In genomic region chr5:88564501-88565147, GRCm38 (mm10) we compare ENCODE assay signal across 8 mouse cellular contexts. TPM values are rescaled to one million over a fixed set of nuclear protein-coding genes. Genes with fewer than 3 reads are reported as not detected.
A peak's percentile ranks its signal among the peaks of the same experiment; 100 is the strongest.
DNase-seq lines count a peak whose midpoint lies in the region; ATAC-seq and TF ChIP-seq lines count a peak whose summit lies in the region.

TSS of gene Rufy3 (plus strand) at chr5:88565040.

- no peaks in the 10 kb centered on the region for H3K36me3 ChIP-seq in lung, postnatal 0 days (ENCODE audit: insufficient read depth, low read length)

- peak within 1 kb of the TSS; percentile 64 for H3K9ac ChIP-seq in lung, postnatal 0 days (replicated peaks; ENCODE audit: low read depth)

- no peak for TF ChIP-seq EP300 in lung, postnatal 0 days (IDR thresholded peaks at IDR 0.05)

- peak within 1 kb of the TSS; percentile 91 for H3K4me3 ChIP-seq in lung, postnatal 0 days (ENCODE audit: low read depth, low read length)

- WGBS in lung, postnatal 0 days, result under 1% methylated on average over 42 of the region's 71 CpGs

- H3K4me2 ChIP-seq in lung, postnatal 0 days (replicated peaks; ENCODE audit: low read depth, low read length), result peak within 1 kb of the TSS; percentile 73

- peak; percentile 21 for DNase-seq in MEL-GATA-1-ER (ENCODE audit: extremely low read depth, low read depth)
- DNase-seq in cerebellum, adult 8-10 months, result peak; percentile 56
- DNase-seq in forelimb bud, embryonic 11.5 days (ENCODE audit: low read depth, low spot score), result peak; percentile 57
- DNase-seq in layer of hippocampus, postnatal 10 days (ENCODE audit: low spot score in 2 of 2), result peak; percentile 79 to 86
- peak; percentile 92 for DNase-seq in lung, postnatal 0 days (ENCODE audit: low spot score)
- DNase-seq in ovary, postnatal 14 days (ENCODE audit: low spot score), result peak; percentile 79
- peak; percentile 89 for DNase-seq in thymus, postnatal 14 days

- H3K27ac ChIP-seq in lung, postnatal 0 days (ENCODE audit: low read length), result peak within 1 kb of the TSS; percentile 92

- TF ChIP-seq CTCF in lung, postnatal 0 days (IDR thresholded peaks at IDR 0.05), result peak; percentile 77

- no peaks in the 10 kb centered on the region for H3K9me3 ChIP-seq in lung, postnatal 0 days (ENCODE audit: low read length)

- H3K4me1 ChIP-seq in lung, postnatal 0 days (ENCODE audit: insufficient read depth, low read depth, low read length), result no peaks in the 10 kb centered on the region

- ATAC-seq in hematopoietic stem cell, adult 5-6 weeks (replicated peaks in 1 of 2; ENCODE audit: insufficient read depth in 1 of 2, low FRiP score in 2 of 2, low TSS enrichment in 1 of 2, low read depth in 1 of 2, poor library complexity in 2 of 2, severe bottlenecking in 2 of 2), result peak; percentile 74 to 83
- ATAC-seq in lung, postnatal 0 days, result peak; percentile 94

- H3K27me3 ChIP-seq in lung, postnatal 0 days (replicated peaks; ENCODE audit: insufficient read depth, low read length), result no peaks in the 10 kb centered on the region

RNA-seq across cellular contexts. Expression of gene Rufy3, which starts in this region (rescaled TPM):
- 18.1 and 19.5 TPM in 2 replicates for total RNA-seq in hematopoietic stem cell, adult 5-6 weeks (2017)
- 100 to 1,000 TPM; 184 to 188 TPM for total RNA-seq in layer of hippocampus, postnatal 10 days (2021)
- 7.5 and 8.4 TPM in 2 replicates for polyA plus RNA-seq in lung, postnatal 0 days (2015; fragmentation: Nextera tagmentation; extraction: Ambion mirVana)

Comparison
In these comparisons a context has a peak if more than half of its experiments do, and no peak if none do; other contexts are left out.
1. Peak in every context shown above with its lines: DNase-seq, ATAC-seq, H3K4me3 ChIP-seq and H3K27ac ChIP-seq.
2. DNase-seq: peak in every context shown above with its lines; median percentile 92 in lung, postnatal 0 days; 89 in thymus, postnatal 14 days; 82 in layer of hippocampus, postnatal 10 days; 79 in ovary, postnatal 14 days; 57 in forelimb bud, embryonic 11.5 days; 56 in cerebellum, adult 8-10 months; 21 in MEL-GATA-1-ER.